Mouse (Mus musculus) erythroblast, embryonic 14.5 days (primary cell): ENCODE data around the gene Gm44511. TPM values are rescaled to one million over a fixed set of nuclear protein-coding genes. Genes with fewer than 3 reads are reported as not detected.
"Not testable (repeated sequence)": the region's sequence is repeated elsewhere in the genome, so short reads cannot be mapped to it uniquely, and the experiment has no call there.

Source experiments
- H3K27me3 ChIP-seq: 2 replicates; pipeline ENCODE4 v1.6.1; 2012; ENCODE audit warnings: inconsistent platforms; ENCODE audit not compliant: control insufficient read depth
- H3K36me3 ChIP-seq: 2 replicates; pipeline ENCODE4 v1.6.1; 2012; ENCODE audit warnings: mild to moderate bottlenecking, inconsistent platforms; ENCODE audit not compliant: control insufficient read depth
- H3K4me1 ChIP-seq: 2 replicates; pipeline ENCODE4 v1.6.1; 2012; ENCODE audit warnings: inconsistent platforms; ENCODE audit not compliant: control insufficient read depth
- H3K4me3 ChIP-seq: replicated peaks from 2 replicates; pipeline ENCODE3; 2012; ENCODE audit warnings: moderate library complexity, mild to moderate bottlenecking, inconsistent platforms
- H3K9me3 ChIP-seq: 2 replicates; pipeline ENCODE4 v1.6.1; 2012; ENCODE audit warnings: low read length, inconsistent platforms, mixed read lengths; ENCODE audit not compliant: control insufficient read depth
- GATA1 ChIP-seq: IDR thresholded peaks from 2 replicates; pipeline ENCODE4 v1.6.1; 2012; ENCODE audit warnings: low read length, inconsistent platforms, mixed read lengths
- TAL1 ChIP-seq: IDR thresholded peaks from 3 replicates; pipeline ENCODE4 v1.6.1; 2012; ENCODE audit warnings: low read length, inconsistent platforms, mixed read lengths
- polyA plus RNA-seq: library from polyadenylated mRNA; stranded (reverse); fragments of >175 nt; gene quantifications from 2 replicates; pipeline ENCODE4 v1.2.3, GENCODE M21; 2012

Gene Gm44511
- polyA plus RNA-seq, 1 experiment = not detected

DNA sequence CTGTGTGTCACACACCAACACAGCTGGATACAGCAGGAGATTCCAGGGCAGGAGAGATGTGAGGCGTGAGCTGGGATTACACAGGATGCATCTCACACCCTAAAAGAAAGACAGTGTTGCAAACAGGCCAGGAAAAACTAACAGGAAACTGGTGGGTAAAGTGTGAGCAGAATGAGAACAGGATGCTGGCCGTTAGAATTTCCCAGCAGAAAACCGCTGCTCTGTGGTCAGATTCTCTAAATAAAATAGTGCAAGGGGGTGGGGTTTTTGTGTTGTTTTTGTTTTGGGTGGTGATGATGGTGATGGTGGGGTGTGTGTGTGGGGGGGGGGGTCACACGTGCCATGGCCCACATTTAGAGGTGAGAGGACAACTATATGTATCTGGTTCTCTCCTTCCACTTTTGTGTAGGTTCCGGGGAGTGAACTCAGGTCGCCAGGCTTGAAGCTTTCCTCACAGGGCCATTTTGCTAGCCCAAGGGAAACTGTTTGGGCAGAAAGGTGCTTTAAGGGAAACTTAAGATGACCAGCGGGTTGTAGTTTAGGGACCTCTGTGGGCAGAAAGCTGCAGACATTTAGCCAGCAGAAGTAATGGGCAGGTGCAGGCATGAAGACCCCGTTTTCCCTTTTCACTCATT lies 29.7 kb downstream of the Gm44511 start:
- no peak overlapping the region for H3K4me3 ChIP-seq
- TF ChIP-seq GATA1 (no peak), TAL1 (no peak)
- no peaks in the 10 kb centered on the region for H3K36me3 ChIP-seq
- no peaks in the 10 kb centered on the region for H3K9me3 ChIP-seq
- no peaks in the 10 kb centered on the region for H3K27me3 ChIP-seq
- peaks cover 24% of the 10 kb centered on the region for H3K4me1 ChIP-seq

DNA sequence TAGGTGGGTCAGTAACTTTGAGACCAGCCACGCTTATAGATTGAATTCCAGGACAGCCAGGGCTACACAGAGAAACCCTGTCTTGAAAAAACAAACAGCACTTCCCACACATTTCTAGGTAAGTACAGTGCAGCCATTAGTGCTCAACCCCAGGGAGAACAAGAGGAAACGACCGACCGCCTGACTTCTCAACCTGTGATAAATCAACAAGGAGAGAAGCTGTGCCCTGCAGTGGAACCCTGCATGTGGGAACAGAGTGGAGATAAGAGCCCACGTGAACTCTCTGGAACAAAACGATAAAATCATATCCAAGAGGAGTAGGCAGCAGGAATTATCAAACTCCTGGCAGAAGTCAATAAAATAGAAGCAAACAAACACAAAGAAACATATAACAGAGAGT lies 32.4 kb downstream of the Gm44511 start:
- H3K4me3 ChIP-seq = no peak overlapping the region
- peaks cover 13% of the 10 kb centered on the region for H3K4me1 ChIP-seq
- H3K27me3 ChIP-seq = no peaks in the 10 kb centered on the region
- H3K9me3 ChIP-seq = no peaks in the 10 kb centered on the region
- TF ChIP-seq GATA1 = no peak
- TF ChIP-seq TAL1 = no peak
- no peaks in the 10 kb centered on the region for H3K36me3 ChIP-seq

DNA sequence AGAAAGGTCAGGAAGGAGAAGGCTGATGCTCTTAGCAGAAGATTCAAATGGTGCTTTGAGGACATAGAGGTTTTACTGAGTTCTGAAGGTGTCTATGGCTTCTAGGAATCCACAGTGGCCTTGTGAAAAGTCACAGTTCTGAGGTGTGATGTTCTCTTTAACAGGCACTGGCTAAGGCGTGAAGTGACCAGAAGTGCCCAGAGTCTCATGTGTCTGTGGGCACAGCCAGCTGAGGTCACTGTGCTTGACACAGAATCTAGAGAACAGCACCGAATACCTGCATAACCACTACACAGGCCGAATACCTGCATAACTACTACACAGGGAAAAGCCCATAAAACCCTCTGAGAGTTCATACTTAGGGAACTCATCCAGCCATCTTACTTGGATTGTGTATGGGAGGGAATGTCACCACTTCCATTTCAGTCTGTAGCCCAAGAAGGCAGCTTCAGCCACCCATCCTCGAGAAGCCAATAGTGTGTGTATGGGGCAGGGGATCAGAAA lies 35.6 kb downstream of the Gm44511 start:
- H3K9me3 ChIP-seq, H3K27me3 ChIP-seq, H3K4me1 ChIP-seq, H3K4me3 ChIP-seq, H3K36me3 ChIP-seq: not testable (repeated sequence)

DNA sequence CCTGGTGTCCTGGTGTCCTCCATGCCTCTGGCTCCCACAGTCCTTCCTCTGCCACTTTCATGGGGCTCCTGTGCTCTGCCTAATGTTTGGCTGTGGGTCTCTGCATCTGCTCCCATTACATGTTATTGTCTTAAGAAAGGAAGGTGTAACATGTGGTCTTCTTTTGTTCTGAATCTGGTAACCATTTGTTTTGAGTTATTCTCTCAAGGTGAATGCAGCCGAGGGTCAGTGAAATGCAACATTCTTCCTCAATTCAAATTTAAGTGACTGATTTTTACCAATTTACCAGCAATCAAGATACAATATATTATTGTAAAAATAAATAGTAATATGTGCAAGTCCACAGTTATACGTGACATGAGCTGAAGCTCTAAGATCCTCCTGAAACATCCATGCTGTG lies 37.0 kb downstream of the Gm44511 start, which contains the start of gene Klrb1c:
Gene Klrb1c, minus strand, starts transcription at position 101 of the 400 bp plus-strand sequence.
- Histone ChIP-seq H3K4me3 (no peak within 1 kb of the TSS), H3K27me3 (no peaks in the 10 kb centered on the region), H3K36me3 (no peaks in the 10 kb centered on the region), H3K4me1 (peaks cover 3% of the 10 kb centered on the region), H3K9me3 (no peaks in the 10 kb centered on the region)
- TF ChIP-seq TAL1 (no peak), GATA1 (no peak)

DNA sequence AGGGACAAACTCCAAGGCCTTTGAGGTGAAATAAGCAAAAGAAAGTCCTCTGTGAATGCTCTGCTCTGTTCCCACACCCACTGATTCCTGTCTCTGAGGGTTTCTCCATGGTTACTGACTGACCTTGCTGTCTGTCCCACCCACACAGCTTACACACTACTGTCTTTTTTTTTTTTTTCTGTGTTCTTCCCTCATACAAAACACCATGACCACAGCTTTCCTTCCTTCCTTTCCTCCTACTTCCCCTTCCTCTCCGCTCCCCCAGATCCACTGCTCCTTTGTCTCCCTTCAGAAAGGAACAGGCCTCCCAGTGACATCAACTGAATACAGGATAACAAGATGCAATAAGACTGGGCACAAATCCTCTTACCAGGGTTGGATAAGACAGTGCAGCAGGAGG lies 37.6 kb downstream of the Gm44511 start:
- Histone ChIP-seq H3K27me3 (no peaks in the 10 kb centered on the region), H3K36me3 (no peaks in the 10 kb centered on the region), H3K9me3 (no peaks in the 10 kb centered on the region), H3K4me3 (no peak overlapping the region), H3K4me1 (no peaks in the 10 kb centered on the region; the same call in 1 of the 2 replicates)
- TF ChIP-seq GATA1 (no peak), TAL1 (no peak)

DNA sequence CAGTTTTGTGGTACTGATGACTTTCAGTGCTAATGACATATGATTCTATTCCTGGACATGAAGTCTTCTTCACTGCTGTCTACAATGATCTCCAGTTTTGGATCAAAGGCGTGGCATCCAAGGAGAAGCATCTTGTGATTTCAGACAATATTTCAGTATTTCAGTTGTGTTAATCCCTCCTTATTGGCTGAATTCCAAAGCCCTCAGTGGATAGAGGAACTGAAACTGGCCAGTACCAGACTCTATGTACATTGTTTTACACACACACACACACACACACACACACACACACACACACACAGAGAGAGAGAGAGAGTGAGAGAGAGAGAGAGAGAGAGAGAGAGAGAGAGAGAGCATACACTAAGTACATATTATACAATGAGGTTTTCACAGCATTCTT lies 39.7 kb downstream of the Gm44511 start:
- H3K36me3 ChIP-seq, H3K4me3 ChIP-seq, H3K9me3 ChIP-seq, H3K27me3 ChIP-seq, H3K4me1 ChIP-seq: not testable (repeated sequence)

DNA sequence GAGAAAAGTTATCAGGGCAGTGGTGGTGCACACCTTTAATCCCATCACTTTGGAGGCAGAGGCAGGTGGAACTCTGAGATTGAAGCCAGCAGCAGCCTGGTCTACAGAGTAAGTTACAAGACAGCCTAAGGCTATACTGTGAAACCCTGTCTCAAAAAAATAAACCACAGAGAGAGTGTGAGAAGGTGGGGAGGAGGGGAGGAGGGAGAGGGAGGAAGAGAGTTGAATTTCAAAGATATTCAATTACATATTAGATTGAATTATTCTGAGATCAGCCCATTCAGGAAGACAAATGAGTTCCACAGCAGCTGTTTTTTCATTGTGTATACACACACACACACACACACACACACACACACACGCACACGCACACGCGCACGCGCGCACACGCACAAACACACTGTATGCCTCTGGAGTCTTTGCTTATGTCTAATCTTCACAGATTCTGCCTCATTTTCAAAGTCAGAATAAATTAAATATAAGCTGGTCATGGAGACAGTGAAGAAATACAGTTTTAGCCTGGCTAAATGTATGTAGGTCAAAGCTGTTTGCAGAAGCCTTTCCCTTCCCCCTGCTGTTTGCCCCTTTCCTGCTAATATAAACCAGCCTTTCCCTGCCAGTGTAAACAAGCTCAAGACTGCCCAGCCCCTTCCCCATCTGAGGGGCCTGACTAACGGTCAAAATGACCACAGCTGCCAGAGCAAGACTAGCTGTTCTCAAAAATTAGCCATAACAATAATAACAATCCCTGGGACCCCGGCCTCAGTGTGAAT lies 56.4 kb downstream of the Gm44511 start:
- no peak overlapping the region for H3K4me3 ChIP-seq
- H3K4me1 ChIP-seq = peaks cover 5% of the 10 kb centered on the region
- H3K27me3 ChIP-seq = no peaks in the 10 kb centered on the region
- TF ChIP-seq GATA1 = no peak
- H3K36me3 ChIP-seq = no peaks in the 10 kb centered on the region
- peaks cover 14% of the 10 kb centered on the region for H3K9me3 ChIP-seq

DNA sequence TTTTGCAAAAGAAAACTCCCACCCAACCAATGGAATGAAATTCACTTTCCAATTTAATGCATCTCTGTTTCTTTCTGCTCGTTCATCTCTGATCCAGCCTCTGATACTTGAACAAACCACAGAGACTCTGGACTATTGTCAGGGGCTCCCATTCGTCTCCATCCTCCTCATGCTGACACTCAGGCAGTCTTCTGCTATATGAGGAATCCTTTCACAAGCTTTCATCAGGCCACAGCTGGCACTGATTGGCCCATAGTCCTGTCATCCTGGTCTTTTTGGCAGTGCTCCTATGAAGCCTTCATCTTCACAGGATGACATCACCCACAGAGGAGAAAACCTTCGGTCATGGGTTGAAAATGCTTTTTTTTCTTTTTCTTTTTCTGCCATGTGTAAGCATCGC lies 58.1 kb downstream of the Gm44511 start:
- TF ChIP-seq GATA1 (no peak), TAL1 (no peak)
- Histone ChIP-seq H3K4me3 (no peak overlapping the region), H3K27me3 (no peaks in the 10 kb centered on the region), H3K36me3 (no peaks in the 10 kb centered on the region), H3K9me3 (peaks cover 3% of the 10 kb centered on the region), H3K4me1 (peaks cover 19% of the 10 kb centered on the region)

DNA sequence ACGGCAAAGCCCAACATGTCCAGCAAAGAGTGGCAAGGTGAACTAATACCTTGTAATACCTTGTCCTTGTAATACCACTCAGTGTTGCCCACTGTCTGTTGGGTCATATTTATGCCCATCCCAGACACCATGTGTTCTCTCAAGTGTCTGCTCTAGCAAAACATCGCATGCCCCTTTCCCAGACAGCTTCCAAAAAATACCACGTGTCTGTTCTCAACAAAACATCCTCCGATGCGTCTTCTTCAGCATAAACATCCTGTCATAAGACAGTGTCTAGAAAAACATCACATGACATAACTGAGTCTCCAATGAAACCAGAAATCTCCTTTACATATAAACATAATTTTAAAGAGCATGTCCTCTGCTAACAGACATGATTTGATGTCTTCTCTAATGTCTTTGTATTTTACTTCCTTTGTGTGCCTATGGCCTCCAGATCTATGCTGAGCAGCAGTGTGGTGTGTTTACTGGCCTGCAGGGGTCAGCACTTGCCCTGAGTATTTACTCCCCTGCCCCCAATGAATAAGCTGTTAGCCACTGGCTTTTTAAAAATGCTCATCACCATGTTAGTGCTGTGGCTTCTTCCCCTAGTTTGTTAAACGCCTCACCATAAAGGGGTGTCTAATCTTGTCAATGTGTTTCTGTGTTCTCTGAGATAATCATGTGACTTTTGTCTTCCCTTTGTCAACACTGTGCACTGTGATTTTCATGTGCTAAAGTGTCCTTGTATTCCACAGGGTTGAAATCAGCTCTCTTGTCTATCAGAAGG lies 59.4 kb downstream of the Gm44511 start:
- H3K27me3 ChIP-seq, H3K9me3 ChIP-seq, H3K4me3 ChIP-seq, H3K36me3 ChIP-seq: not testable (repeated sequence)
- H3K4me1 ChIP-seq = peaks cover 21% of the 10 kb centered on the region
